Mouse (Mus musculus) A20 (cell line): ENCODE measurements around the gene Pcsk6.

Source experiments
- DNase-seq: peaks from one replicate; pipeline ENCODE4 v3.0.0-alpha.2; 2011; ENCODE audit warnings: low read depth, low spot score

Pcsk6 gene

GRCm38 (mm10) chr7:66001035-66001754 is 139.7 kb downstream of the Pcsk6 start:
- no peak for DNase-seq

- DNase-seq = no peak
These were observed 140.3 kb downstream of the Pcsk6 start for GRCm38 (mm10) chr7:66001797-66002196.

GRCm38 (mm10) chr7:66003447-66003846 is 141.9 kb downstream of the Pcsk6 start:
- DNase-seq = no peak

- no peak for DNase-seq
These were observed 142.5 kb downstream of the Pcsk6 start for GRCm38 (mm10) chr7:66003865-66004638.

GRCm38 (mm10) chr7:66005066-66005465 is 143.5 kb downstream of the Pcsk6 start:
- DNase-seq = no peak

GRCm38 (mm10) chr7:66008161-66008891 is 146.8 kb downstream of the Pcsk6 start:
- no peak for DNase-seq

- DNase-seq = no peak
These were observed 147.3 kb downstream of the Pcsk6 start for GRCm38 (mm10) chr7:66008892-66009273.

- DNase-seq = no peak
These were observed 149.0 kb downstream of the Pcsk6 start for GRCm38 (mm10) chr7:66010518-66010917.

- peak; percentile 19 for DNase-seq
These were observed 166.2 kb downstream of the Pcsk6 start for GRCm38 (mm10) chr7:66027747-66028146.

GRCm38 (mm10) chr7:66028766-66029512 is 167.4 kb downstream of the Pcsk6 start:
- DNase-seq = no peak

GRCm38 (mm10) chr7:66036809-66037208 is 175.3 kb downstream of the Pcsk6 start:
- DNase-seq = no peak

- DNase-seq = no peak
These were observed 176.7 kb downstream of the Pcsk6 start for GRCm38 (mm10) chr7:66038261-66038660.

GRCm38 (mm10) chr7:66038730-66039129 is 177.2 kb downstream of the Pcsk6 start:
- no peak for DNase-seq

GRCm38 (mm10) chr7:66040026-66040814 is 178.7 kb downstream of the Pcsk6 start:
- DNase-seq = no peak

- no peak for DNase-seq
These were observed 182.3 kb downstream of the Pcsk6 start, which contains the start of gene Gm45213 for GRCm38 (mm10) chr7:66043552-66044459. Gm45213 (plus strand) TSS chr7:66043602.

GRCm38 (mm10) chr7:66044617-66045016 is 183.1 kb downstream of the Pcsk6 start:
- DNase-seq = no peak

- DNase-seq = no peak
These were observed 185.7 kb downstream of the Pcsk6 start for GRCm38 (mm10) chr7:66046921-66047918.

GRCm38 (mm10) chr7:66047975-66048374 is 186.4 kb downstream of the Pcsk6 start:
- no peak for DNase-seq
